In genomic region chr17:7461164-7461563, GRCm38 (mm10) we compare ENCODE assay signal across 11 mouse cellular contexts.
A peak's percentile ranks its signal among the peaks of the same experiment; 100 is the strongest.
DNase-seq lines count a peak whose midpoint lies in the region; ATAC-seq and TF ChIP-seq lines count a peak whose summit lies in the region.
"Had no signal": no experiment of that assay in that cellular context is flagged by ENCODE, and none has a peak within 500 bp of the region (broad histone marks: within the 10 kb centered on the region; RNA-seq: fewer than 3 reads in every experiment).

No protein-coding gene starts in this region.

- H3K4me3 ChIP-seq in hindbrain, embryonic 10.5 days = no peak overlapping the region
- no peak overlapping the region for H3K4me3 ChIP-seq in midbrain, embryonic 11.5 days (ENCODE audit: low read depth, low read length)
- H3K4me3 ChIP-seq in liver, embryonic 11.5 days (ENCODE audit: low read depth, low read length) = no peak overlapping the region
- no peak overlapping the region for H3K4me3 ChIP-seq in lung, postnatal 0 days (ENCODE audit: low read depth, low read length)
- H3K4me3 ChIP-seq: liver, embryonic 15.5 days had no signal

- peak; percentile 87 for ATAC-seq in midbrain, embryonic 11.5 days (ENCODE audit: low FRiP score)
- ATAC-seq in liver, embryonic 11.5 days (replicated peaks; ENCODE audit: low FRiP score) = no peak
- ATAC-seq in lung, postnatal 0 days = no peak

- H3K9me3 ChIP-seq in hindbrain, embryonic 10.5 days = no peaks in the 10 kb centered on the region
- no peaks in the 10 kb centered on the region for H3K9me3 ChIP-seq in midbrain, embryonic 11.5 days (ENCODE audit: control insufficient read depth, low read length)
- H3K9me3 ChIP-seq in liver, embryonic 11.5 days (ENCODE audit: control insufficient read depth, low read length) = no peaks in the 10 kb centered on the region
- H3K9me3 ChIP-seq in lung, postnatal 0 days (ENCODE audit: low read length) = no peaks in the 10 kb centered on the region
- H3K9me3 ChIP-seq: liver, embryonic 15.5 days had no signal

- peak overlapping the region; percentile 84 for H3K27ac ChIP-seq in hindbrain, embryonic 10.5 days
- peak overlapping the region; percentile 25; the same call in 1 of the 2 replicates for H3K27ac ChIP-seq in midbrain, embryonic 11.5 days (ENCODE audit: low read depth, low read length)
- no peak overlapping the region for H3K27ac ChIP-seq in liver, embryonic 11.5 days (ENCODE audit: low read depth, low read length)
- H3K27ac ChIP-seq in lung, postnatal 0 days (ENCODE audit: low read length) = no peak overlapping the region
- H3K27ac ChIP-seq: liver, embryonic 15.5 days had no signal

- peaks cover 28% of the 10 kb centered on the region for H3K4me1 ChIP-seq in hindbrain, embryonic 10.5 days (replicated peaks)
- H3K4me1 ChIP-seq in midbrain, embryonic 11.5 days (ENCODE audit: control insufficient read depth, insufficient read depth, low read length) = no peaks in the 10 kb centered on the region
- no peaks in the 10 kb centered on the region for H3K4me1 ChIP-seq in liver, embryonic 11.5 days (replicated peaks; ENCODE audit: control insufficient read depth, insufficient read depth, low read length)
- H3K4me1 ChIP-seq in lung, postnatal 0 days (ENCODE audit: insufficient read depth, low read depth, low read length) = no peaks in the 10 kb centered on the region
- H3K4me1 ChIP-seq: liver, embryonic 15.5 days had no signal

- 11% methylated on average over 6 of the region's 6 CpGs for WGBS in hindbrain, embryonic 10.5 days
- 9% methylated on average over 6 of the region's 6 CpGs for WGBS in midbrain, embryonic 11.5 days
- 65% methylated on average over 6 of the region's 6 CpGs for WGBS in liver, embryonic 11.5 days
- 27% methylated on average over 6 of the region's 6 CpGs for WGBS in lung, postnatal 0 days

- DNase-seq in ES-CJ7 (ENCODE audit: low read depth, low spot score) = peak; percentile 12
- peak; percentile 73 for DNase-seq in embryo, embryonic 11 days
- DNase-seq in hindbrain, embryonic 10.5 days (ENCODE audit: low spot score) = peak; percentile 56
- DNase-seq in midbrain, embryonic 11.5 days (ENCODE audit: low spot score, missing footprints) = peak; percentile 90
- no peak for DNase-seq in urinary bladder, adult 2 months (ENCODE audit: low spot score)
- no peak for DNase-seq in liver, embryonic 11.5 days (ENCODE audit: low spot score)
- DNase-seq in lung, postnatal 0 days (ENCODE audit: low spot score) = no peak
- DNase-seq in adrenal gland, adult 18-20 months (ENCODE audit: low spot score in 2 of 2) = no peak
- DNase-seq: cerebellum, postnatal 14 days; heart, postnatal 4 days had no signal

- peak overlapping the region; percentile 22; the same call in 1 of the 2 replicates for H3K9ac ChIP-seq in midbrain, embryonic 11.5 days (ENCODE audit: low read length)
- no peak overlapping the region for H3K9ac ChIP-seq in liver, embryonic 11.5 days (ENCODE audit: low read depth, low read length)
- no peak overlapping the region for H3K9ac ChIP-seq in lung, postnatal 0 days (replicated peaks; ENCODE audit: low read depth)
- H3K9ac ChIP-seq: liver, embryonic 15.5 days had no signal

- TF ChIP-seq CTCF in lung, postnatal 0 days (IDR thresholded peaks at IDR 0.05) = no peak

- no peaks in the 10 kb centered on the region for H3K36me3 ChIP-seq in hindbrain, embryonic 10.5 days
- H3K36me3 ChIP-seq in midbrain, embryonic 11.5 days (ENCODE audit: control insufficient read depth, insufficient read depth, low read length) = no peaks in the 10 kb centered on the region
- H3K36me3 ChIP-seq in liver, embryonic 11.5 days (ENCODE audit: control insufficient read depth, insufficient read depth, low read length) = no peaks in the 10 kb centered on the region
- no peaks in the 10 kb centered on the region for H3K36me3 ChIP-seq in lung, postnatal 0 days (ENCODE audit: insufficient read depth, low read length)
- H3K36me3 ChIP-seq: liver, embryonic 15.5 days had no signal

- H3K4me2 ChIP-seq in midbrain, embryonic 11.5 days = no peak overlapping the region
- H3K4me2 ChIP-seq in liver, embryonic 11.5 days = no peak overlapping the region
- H3K4me2 ChIP-seq in lung, postnatal 0 days (replicated peaks; ENCODE audit: low read depth, low read length) = no peak overlapping the region
- H3K4me2 ChIP-seq: liver, embryonic 15.5 days had no signal

- no peak for TF ChIP-seq EP300 in lung, postnatal 0 days (IDR thresholded peaks at IDR 0.05)

- H3K27me3 ChIP-seq in hindbrain, embryonic 10.5 days (ENCODE audit: insufficient read depth, poor library complexity, severe bottlenecking) = no peaks in the 10 kb centered on the region
- no peaks in the 10 kb centered on the region for H3K27me3 ChIP-seq in midbrain, embryonic 11.5 days (ENCODE audit: control insufficient read depth, insufficient read depth, low read length)
- H3K27me3 ChIP-seq in liver, embryonic 11.5 days (replicated peaks; ENCODE audit: control insufficient read depth, insufficient read depth, low read length) = no peaks in the 10 kb centered on the region
- no peaks in the 10 kb centered on the region for H3K27me3 ChIP-seq in lung, postnatal 0 days (replicated peaks; ENCODE audit: insufficient read depth, low read length)
- H3K27me3 ChIP-seq: liver, embryonic 15.5 days had no signal

Comparison
In these comparisons a context has a peak if more than half of its experiments do, and no peak if none do; other contexts are left out.
1. DNase-seq: peak in ES-CJ7 (single experiment), embryo, embryonic 11 days (single experiment), hindbrain, embryonic 10.5 days (single experiment) and midbrain, embryonic 11.5 days (single experiment); none in urinary bladder, adult 2 months (single experiment), liver, embryonic 11.5 days (single experiment), lung, postnatal 0 days (single experiment) and adrenal gland, adult 18-20 months (0 of 2).
2. H3K27ac ChIP-seq: peak in hindbrain, embryonic 10.5 days (single experiment) and midbrain, embryonic 11.5 days (single experiment); none in liver, embryonic 11.5 days (single experiment) and lung, postnatal 0 days (single experiment).